ENCODE assay signal across 29 mouse cellular contexts in the genomic region with DNA sequence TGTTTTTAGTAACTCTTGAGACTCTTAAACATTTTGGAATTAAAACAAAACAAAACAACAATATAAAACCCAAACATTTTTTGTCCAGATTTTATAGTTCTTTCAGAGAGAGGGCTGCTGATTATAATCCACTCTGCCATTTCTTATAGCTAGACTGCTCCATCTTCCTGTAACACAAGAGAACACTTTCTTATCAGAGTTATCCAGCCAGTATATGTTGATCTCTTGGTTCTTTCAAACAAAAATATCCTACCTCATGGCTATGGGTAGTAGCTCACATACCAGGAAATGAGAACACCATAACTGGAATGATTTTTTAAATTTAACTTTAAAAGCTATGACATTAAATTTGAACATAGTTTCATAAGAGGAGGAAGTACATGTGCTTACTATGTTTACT. TPM values are rescaled to one million over a fixed set of nuclear protein-coding genes. Genes with fewer than 3 reads are reported as not detected.
DNase-seq lines count a peak whose midpoint lies in the region; ATAC-seq lines count a peak whose summit lies in the region.
"Had no signal": no experiment of that assay in that cellular context is flagged by ENCODE, and none has a peak within 500 bp of the region (broad histone marks: within the 10 kb centered on the region; RNA-seq: fewer than 3 reads in every experiment).

No protein-coding gene starts in this region.

- no peak overlapping the region for H3K4me2 ChIP-seq in liver, embryonic 11.5 days
- H3K4me2 ChIP-seq in liver, embryonic 13.5 days, result no peak overlapping the region
- H3K4me2 ChIP-seq in liver, embryonic 15.5 days, result no peak overlapping the region
- H3K4me2 ChIP-seq: embryonic facial prominence, embryonic 13.5 days; embryonic facial prominence, embryonic 15.5 days; forebrain, embryonic 12.5 days had no signal

- no peak overlapping the region for H3K4me3 ChIP-seq in liver, embryonic 11.5 days (ENCODE audit: low read depth, low read length)
- no peak overlapping the region for H3K4me3 ChIP-seq in liver, embryonic 13.5 days (replicated peaks)
- H3K4me3 ChIP-seq in liver, embryonic 15.5 days (replicated peaks), result no peak overlapping the region
- H3K4me3 ChIP-seq: embryonic facial prominence, embryonic 13.5 days; embryonic facial prominence, embryonic 15.5 days; erythroblast, embryonic 14.5 days; forebrain, embryonic 10.5 days; forebrain, embryonic 12.5 days had no signal

- no peaks in the 10 kb centered on the region for H3K27me3 ChIP-seq in liver, embryonic 11.5 days (replicated peaks; ENCODE audit: control insufficient read depth, insufficient read depth, low read length)
- H3K27me3 ChIP-seq in liver, embryonic 13.5 days, result no peaks in the 10 kb centered on the region
- H3K27me3 ChIP-seq in liver, embryonic 15.5 days, result no peaks in the 10 kb centered on the region
- H3K27me3 ChIP-seq: CH12.LX; embryonic facial prominence, embryonic 13.5 days; embryonic facial prominence, embryonic 15.5 days; forebrain, embryonic 12.5 days; Patski had no signal

- no peak overlapping the region for H3K27ac ChIP-seq in liver, embryonic 11.5 days (ENCODE audit: low read depth, low read length)
- H3K27ac ChIP-seq in liver, embryonic 13.5 days, result no peak overlapping the region
- H3K27ac ChIP-seq in liver, embryonic 15.5 days (replicated peaks), result no peak overlapping the region
- H3K27ac ChIP-seq: embryonic facial prominence, embryonic 13.5 days; embryonic facial prominence, embryonic 15.5 days; forebrain, embryonic 10.5 days; forebrain, embryonic 12.5 days had no signal

- peak; percentile 67 for ATAC-seq in liver, embryonic 11.5 days (replicated peaks; ENCODE audit: low FRiP score)
- peak; percentile 77 for ATAC-seq in liver, embryonic 13.5 days (ENCODE audit: low read depth)
- ATAC-seq in liver, embryonic 15.5 days (ENCODE audit: insufficient read depth), result peak; percentile 60; the same call in 1 of the 2 replicates
- no peak for ATAC-seq in cerebellum, adult (ENCODE audit: insufficient number of reproducible peaks, low FRiP score, low TSS enrichment)
- ATAC-seq: activated CD4-positive, CD25-positive, alpha-beta regulatory T cell, adult 4 months; CD4-positive, CD25-positive, alpha-beta regulatory T cell, adult 4 months; forebrain, embryonic 14.5 days; forebrain, embryonic 16.5 days; Patski had no signal

- no peaks in the 10 kb centered on the region for H3K4me1 ChIP-seq in liver, embryonic 11.5 days (replicated peaks; ENCODE audit: control insufficient read depth, insufficient read depth, low read length)
- no peaks in the 10 kb centered on the region for H3K4me1 ChIP-seq in liver, embryonic 13.5 days (replicated peaks)
- H3K4me1 ChIP-seq in liver, embryonic 15.5 days (replicated peaks), result no peaks in the 10 kb centered on the region
- H3K4me1 ChIP-seq: embryonic facial prominence, embryonic 13.5 days; embryonic facial prominence, embryonic 15.5 days; forebrain, embryonic 10.5 days; forebrain, embryonic 12.5 days had no signal

- no peaks in the 10 kb centered on the region for H3K9me3 ChIP-seq in liver, embryonic 11.5 days (ENCODE audit: control insufficient read depth, low read length)
- no peaks in the 10 kb centered on the region for H3K9me3 ChIP-seq in liver, embryonic 13.5 days (replicated peaks)
- H3K9me3 ChIP-seq in liver, embryonic 15.5 days (replicated peaks), result no peaks in the 10 kb centered on the region
- H3K9me3 ChIP-seq: embryonic facial prominence, embryonic 13.5 days; embryonic facial prominence, embryonic 15.5 days; forebrain, embryonic 10.5 days; forebrain, embryonic 12.5 days; G1E had no signal

- H3K9ac ChIP-seq in liver, embryonic 11.5 days (ENCODE audit: low read depth, low read length), result no peak overlapping the region
- no peak overlapping the region for H3K9ac ChIP-seq in liver, embryonic 13.5 days
- H3K9ac ChIP-seq in liver, embryonic 15.5 days, result no peak overlapping the region
- H3K9ac ChIP-seq: embryonic facial prominence, embryonic 13.5 days; embryonic facial prominence, embryonic 15.5 days; forebrain, embryonic 12.5 days had no signal

- DNase-seq in liver, embryonic 11.5 days (ENCODE audit: low spot score), result no peak
- no peak for DNase-seq in liver
- DNase-seq in liver, embryonic 13.5 days, result no peak
- DNase-seq in gastrocnemius, postnatal 4 days (ENCODE audit: low spot score in 2 of 2), result no peak
- DNase-seq: adrenal gland, adult 8-10 months; adrenal gland, postnatal 14 days; adrenal gland, postnatal 36 days; B cell, adult 2 months; cerebellum, adult 11 months; cerebellum, adult 18-20 months; cerebellum, adult 8-10 months; cerebellum, adult 9-11 months; cerebellum, postnatal 14 days; cerebellum, postnatal 36 days; embryo, embryonic 11 days had no signal

- no peaks in the 10 kb centered on the region for H3K36me3 ChIP-seq in liver, embryonic 11.5 days (ENCODE audit: control insufficient read depth, insufficient read depth, low read length)
- H3K36me3 ChIP-seq in liver, embryonic 13.5 days, result no peaks in the 10 kb centered on the region
- H3K36me3 ChIP-seq in liver, embryonic 15.5 days (replicated peaks), result no peaks in the 10 kb centered on the region
- H3K36me3 ChIP-seq: embryonic facial prominence, embryonic 13.5 days; embryonic facial prominence, embryonic 15.5 days; forebrain, embryonic 10.5 days; forebrain, embryonic 12.5 days; G1E had no signal

RNA-seq across cellular contexts. Expression of gene Cd46, which starts 9.9 kb away (rescaled TPM):
- 0.65 and 0.82 TPM in 2 replicates for polyA plus RNA-seq in liver, embryonic 11.5 days (2014; fragmentation: Nextera tagmentation; extraction: Ambion mirVana)
- polyA plus RNA-seq in liver, embryonic 13.5 days (2015; fragmentation: Nextera tagmentation; extraction: Ambion mirVana), result 0.76 and 0.94 TPM in 2 replicates
- 0.93 and 1.0 TPM in 2 replicates for polyA plus RNA-seq in liver, embryonic 15.5 days (2015; fragmentation: Nextera tagmentation; extraction: Ambion mirVana)
- 1 to 10 TPM; 2.2 to 2.3 TPM for total RNA-seq in gastrocnemius, postnatal 4 days (2021)

RNA-seq across cellular contexts. Expression of gene Cr1l, which starts 49.2 kb away (rescaled TPM):
- 72.4 and 81.8 TPM in 2 replicates for polyA plus RNA-seq in liver, embryonic 11.5 days (2014; fragmentation: Nextera tagmentation; extraction: Ambion mirVana)
- 78.6 and 82.1 TPM in 2 replicates for polyA plus RNA-seq in liver, embryonic 13.5 days (2015; fragmentation: Nextera tagmentation; extraction: Ambion mirVana)
- polyA plus RNA-seq in liver, embryonic 15.5 days (2015; fragmentation: Nextera tagmentation; extraction: Ambion mirVana), result 72.6 and 74.8 TPM in 2 replicates
- total RNA-seq in gastrocnemius, postnatal 4 days (2021), result 10 to 100 TPM; 44.7 to 50.4 TPM
